Mouse (Mus musculus): ENCODE data around the gene Ephb1. TPM values are rescaled to one million over a fixed set of nuclear protein-coding genes. Genes with fewer than 3 reads are reported as not detected.

Ephb1 gene
- total and polyA plus RNA-seq, 3 experiments: not detected

Other genes with a start within 250 kb of the Ephb1 start
- not detected in 2 replicates for gene Ky, start 151.1 kb upstream of the Ephb1 start, total RNA-seq (2012; rRNA removed)
- not detected for gene Ky, start 151.1 kb upstream of the Ephb1 start, polyA plus RNA-seq (2012; ENCODE audit: insufficient read depth in 1 of 2, insufficient read length in 2 of 2, low read depth in 1 of 2, low replicate concordance in 2 of 2, missing spikeins in 1 of 2)